Mouse (Mus musculus): ENCODE results near the gene Znrf1. TPM values are rescaled to one million over a fixed set of nuclear protein-coding genes. Genes with fewer than 3 reads are reported as not detected.
"Not testable (repeated sequence)": the region's sequence is repeated elsewhere in the genome, so short reads cannot be mapped to it uniquely, and the experiment has no call there.

Gene Znrf1
- polyA plus RNA-seq, 1 experiment from 2014 or later = 33.8 TPM

DNA sequence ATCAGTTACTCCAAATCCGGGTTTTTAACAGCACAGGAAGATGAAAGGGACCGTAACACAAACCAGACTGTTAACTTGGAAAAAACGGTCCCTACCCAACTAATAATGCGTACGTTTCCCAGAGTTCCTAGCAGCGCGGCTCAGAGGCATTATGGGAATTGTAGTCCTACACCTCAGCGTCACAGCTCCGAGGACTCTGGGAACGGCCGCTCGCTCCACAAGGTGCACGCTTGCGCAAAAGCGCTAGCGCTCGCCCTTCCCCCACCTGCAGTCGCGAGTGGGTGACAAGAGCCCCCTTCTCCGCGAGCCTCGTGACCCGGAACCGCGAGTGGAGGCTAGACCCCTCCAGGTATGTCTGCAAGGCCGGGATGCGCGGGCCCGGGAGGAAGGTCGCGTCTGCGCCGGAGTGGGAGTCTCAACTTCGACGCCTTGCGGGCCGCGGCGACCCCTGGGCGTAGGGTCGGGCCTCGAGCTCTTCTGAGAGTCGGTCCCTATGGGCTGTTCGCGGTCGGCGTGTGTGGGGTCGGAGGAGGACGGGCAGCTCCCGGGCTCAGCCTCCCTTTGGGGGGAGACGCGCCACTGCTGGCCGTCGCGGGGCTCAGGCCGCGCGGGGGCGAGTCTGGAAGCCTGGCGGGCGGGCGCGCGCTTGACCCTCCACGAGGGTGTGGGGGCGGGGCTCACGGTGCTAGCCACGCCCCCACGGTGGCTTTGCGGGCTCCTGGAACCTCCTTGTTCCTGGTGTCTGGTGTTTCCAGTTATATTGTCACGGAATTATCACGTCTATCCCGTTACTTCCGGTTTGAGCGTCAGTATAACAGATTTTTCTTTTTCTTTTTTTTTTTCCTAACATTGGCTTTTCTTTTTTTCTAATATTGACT lies 107.6 kb downstream of the Znrf1 start, which contains the start of gene Zfp1:
Gene Zfp1 (plus strand): TSS at position 138 of the 878 bp plus-strand sequence.
- Histone ChIP-seq H3K4me1 (ENCODE audit: control insufficient read depth in 2 of 2, insufficient read depth in 2 of 2, low read length in 2 of 2) (peaks cover 5 to 12% of the 10 kb centered on the region in 2 experiments; a peak in 3 of 4 replicates), H3K9ac (ENCODE audit: low read length) (peak within 1 kb of the TSS; percentile 90), H3K4me3 (ENCODE audit: control insufficient read depth in 1 of 2, insufficient read depth in 1 of 2, low read depth in 1 of 2, low read length in 2 of 2) (peak within 1 kb of the TSS; percentile 69 to 92), H3K36me3 (ENCODE audit: control insufficient read depth, insufficient read depth, low read length) (no peaks in the 10 kb centered on the region), H3K27me3 (ENCODE audit: control insufficient read depth, insufficient read depth, low read length) (no peaks in the 10 kb centered on the region), H3K27ac (replicated peaks in 1 of 2; ENCODE audit: control insufficient read depth in 1 of 2, insufficient read depth in 1 of 2, low read depth in 2 of 2, low read length in 2 of 2) (peak within 1 kb of the TSS; percentile 93 to 94), H3K4me2 (ENCODE audit: low read length) (peak within 1 kb of the TSS; percentile 73), H3K9me3 (ENCODE audit: control insufficient read depth, low read length) (no peaks in the 10 kb centered on the region)
- ATAC-seq (ENCODE audit: insufficient number of reproducible peaks, insufficient read depth, low FRiP score, low read depth) = peak; percentile 97
- WGBS = under 1% methylated on average over 75 of the region's 75 CpGs

DNA sequence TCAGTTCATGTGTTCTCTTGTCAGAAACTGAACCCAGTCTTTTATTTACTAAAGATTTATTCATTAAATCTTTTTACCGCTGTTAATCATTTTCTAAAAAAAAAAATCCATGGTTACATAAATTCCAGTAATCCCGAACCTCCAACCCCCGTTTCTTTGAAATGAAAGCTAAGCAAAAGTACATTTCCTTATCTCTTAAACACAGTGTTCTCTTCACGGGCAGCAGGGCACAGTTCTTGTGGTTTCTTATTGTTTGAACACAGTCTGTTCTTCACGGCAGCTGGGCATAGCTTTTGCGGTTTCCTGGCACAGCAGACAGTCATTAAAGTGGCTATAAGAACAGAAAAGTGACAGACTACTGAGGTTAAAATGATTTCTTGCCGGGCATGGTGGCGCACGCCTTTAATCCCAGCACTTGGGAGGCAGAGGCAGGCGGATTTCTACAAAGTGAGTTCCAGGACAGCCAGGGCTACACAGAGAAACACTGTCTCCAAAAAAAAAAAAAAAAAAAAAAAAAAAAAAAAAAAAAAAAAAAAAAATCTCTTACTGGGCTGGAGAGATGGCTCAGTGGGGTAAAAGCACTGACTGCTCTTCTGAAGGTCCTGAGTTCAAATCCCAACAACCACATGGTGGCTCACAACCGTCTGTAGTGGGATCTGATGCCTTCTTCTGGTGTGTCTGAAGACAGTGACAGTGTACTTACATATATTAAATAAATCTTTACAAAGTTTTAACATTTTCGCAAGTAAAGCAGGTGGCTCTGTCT lies 108.6 kb downstream of the Znrf1 start:
- not testable (repeated sequence) for H3K36me3 ChIP-seq (ENCODE audit: control insufficient read depth, insufficient read depth, low read length); H3K27me3 ChIP-seq (ENCODE audit: control insufficient read depth, insufficient read depth, low read length); H3K9me3 ChIP-seq (ENCODE audit: control insufficient read depth, low read length); ATAC-seq (ENCODE audit: insufficient number of reproducible peaks, insufficient read depth, low FRiP score, low read depth)
- Histone ChIP-seq H3K27ac (replicated peaks in 1 of 2; ENCODE audit: control insufficient read depth in 1 of 2, insufficient read depth in 1 of 2, low read depth in 2 of 2, low read length in 2 of 2) (peak overlapping the region; percentile 54 to 93), H3K4me2 (ENCODE audit: low read length) (peak overlapping the region; percentile 73), H3K4me3 (ENCODE audit: control insufficient read depth in 1 of 2, insufficient read depth in 1 of 2, low read depth in 1 of 2, low read length in 2 of 2) (peak overlapping the region; percentile 69 to 92), H3K4me1 (ENCODE audit: control insufficient read depth in 2 of 2, insufficient read depth in 2 of 2, low read length in 2 of 2) (peaks cover 5 to 13% of the 10 kb centered on the region in 2 experiments; a peak in 3 of 4 replicates), H3K9ac (ENCODE audit: low read length) (peak overlapping the region; percentile 90)
- 60% methylated on average over 12 of the region's 12 CpGs for WGBS

DNA sequence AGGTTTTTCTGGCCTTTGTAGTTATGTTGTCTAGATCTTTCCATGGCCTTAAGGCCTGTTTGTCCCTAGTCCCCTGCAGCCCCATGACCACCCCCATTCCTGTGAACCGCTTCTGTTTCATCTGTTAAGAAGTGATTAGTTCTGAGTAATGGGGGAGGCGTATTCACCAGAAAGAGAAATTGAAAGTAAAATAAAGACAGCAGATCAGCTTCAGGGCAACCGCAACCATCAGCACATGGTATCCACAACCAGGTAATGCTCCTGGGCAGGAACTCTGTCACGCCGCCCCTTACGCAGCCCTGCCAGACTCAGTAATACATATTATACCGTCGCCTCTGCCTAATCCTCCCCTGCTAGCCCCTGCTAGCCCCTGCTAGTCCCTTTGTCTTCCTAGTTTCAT lies 109.8 kb downstream of the Znrf1 start:
- H3K4me1 ChIP-seq (ENCODE audit: control insufficient read depth in 2 of 2, insufficient read depth in 2 of 2, low read length in 2 of 2) = peaks cover 5 to 13% of the 10 kb centered on the region in 2 experiments; a peak in 3 of 4 replicates
- H3K36me3 ChIP-seq (ENCODE audit: control insufficient read depth, insufficient read depth, low read length) = no peaks in the 10 kb centered on the region
- ATAC-seq (ENCODE audit: insufficient number of reproducible peaks, insufficient read depth, low FRiP score, low read depth) = no peak
- 94% methylated on average over 8 of the region's 8 CpGs for WGBS
- H3K9me3 ChIP-seq (ENCODE audit: control insufficient read depth, low read length) = no peaks in the 10 kb centered on the region
- no peak overlapping the region for H3K27ac ChIP-seq (replicated peaks in 1 of 2; ENCODE audit: control insufficient read depth in 1 of 2, insufficient read depth in 1 of 2, low read depth in 2 of 2, low read length in 2 of 2)
- H3K27me3 ChIP-seq (ENCODE audit: control insufficient read depth, insufficient read depth, low read length) = no peaks in the 10 kb centered on the region
- H3K9ac ChIP-seq (ENCODE audit: low read length) = no peak overlapping the region
- no peak overlapping the region for H3K4me3 ChIP-seq (ENCODE audit: control insufficient read depth in 1 of 2, insufficient read depth in 1 of 2, low read depth in 1 of 2, low read length in 2 of 2)
- no peak overlapping the region for H3K4me2 ChIP-seq (ENCODE audit: low read length)

DNA sequence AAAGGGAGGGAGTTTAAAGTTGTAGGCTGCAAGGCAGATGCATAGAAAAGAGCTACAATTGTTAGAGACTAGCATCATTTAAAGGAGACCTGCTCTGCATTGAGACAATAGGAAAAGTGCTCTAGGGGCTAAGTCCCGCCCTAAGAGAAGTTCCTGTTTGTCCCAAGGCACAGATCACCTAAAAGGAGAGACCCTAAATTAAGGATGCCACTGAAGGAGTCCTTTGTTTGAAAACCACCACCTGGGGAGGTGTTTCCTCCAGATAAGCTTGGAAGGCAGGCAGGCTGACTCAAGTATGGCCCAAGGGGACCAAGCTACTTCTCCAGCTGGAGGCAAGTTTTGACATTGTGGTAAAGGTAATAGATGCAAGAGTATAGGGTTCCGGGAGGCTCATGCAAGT lies 112.9 kb downstream of the Znrf1 start:
- no peak overlapping the region for H3K27ac ChIP-seq (replicated peaks in 1 of 2; ENCODE audit: control insufficient read depth in 1 of 2, insufficient read depth in 1 of 2, low read depth in 2 of 2, low read length in 2 of 2)
- H3K27me3 ChIP-seq (ENCODE audit: control insufficient read depth, insufficient read depth, low read length) = no peaks in the 10 kb centered on the region
- no peak overlapping the region for H3K4me3 ChIP-seq (ENCODE audit: control insufficient read depth in 1 of 2, insufficient read depth in 1 of 2, low read depth in 1 of 2, low read length in 2 of 2)
- ATAC-seq (ENCODE audit: insufficient number of reproducible peaks, insufficient read depth, low FRiP score, low read depth) = no peak
- H3K4me1 ChIP-seq (ENCODE audit: control insufficient read depth in 2 of 2, insufficient read depth in 2 of 2, low read length in 2 of 2) = peaks cover 0 to 8% of the 10 kb centered on the region in 2 experiments; a peak in 1 of 4 replicates
- H3K9me3 ChIP-seq (ENCODE audit: control insufficient read depth, low read length) = no peaks in the 10 kb centered on the region
- H3K4me2 ChIP-seq (ENCODE audit: low read length) = no peak overlapping the region
- H3K9ac ChIP-seq (ENCODE audit: low read length) = no peak overlapping the region
- WGBS = 71% methylated on average over 2 of the region's 2 CpGs
- H3K36me3 ChIP-seq (ENCODE audit: control insufficient read depth, insufficient read depth, low read length) = no peaks in the 10 kb centered on the region

DNA sequence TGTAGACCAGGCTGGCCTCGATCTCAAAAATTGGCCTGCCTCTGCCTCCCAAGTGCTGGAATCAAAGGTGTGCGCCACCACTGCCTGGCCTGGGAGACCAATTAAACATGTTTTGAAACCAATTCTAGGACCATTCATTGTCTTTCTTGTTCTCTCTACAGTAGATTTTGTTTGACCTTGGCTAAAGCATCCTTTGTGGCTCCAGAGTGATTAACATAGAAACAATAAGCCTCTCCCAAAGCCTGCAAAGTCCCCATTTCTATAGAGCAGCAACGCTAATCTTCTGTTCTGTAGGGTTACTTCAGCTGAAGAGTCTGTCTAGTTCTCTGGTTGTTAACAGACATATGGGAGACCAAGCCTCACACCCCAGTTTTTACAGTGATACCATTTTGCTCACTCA lies 114.8 kb downstream of the Znrf1 start:
- Histone ChIP-seq H3K4me1 (ENCODE audit: control insufficient read depth in 2 of 2, insufficient read depth in 2 of 2, low read length in 2 of 2) (0 out of 4 replicates have a peak, but pooled peaks cover 0 to 4% of the 10 kb centered on the region in 2 experiments), H3K36me3 (ENCODE audit: control insufficient read depth, insufficient read depth, low read length) (no peaks in the 10 kb centered on the region), H3K9me3 (ENCODE audit: control insufficient read depth, low read length) (no peaks in the 10 kb centered on the region), H3K9ac (ENCODE audit: low read length) (no peak overlapping the region), H3K4me2 (ENCODE audit: low read length) (no peak overlapping the region), H3K27ac (replicated peaks in 1 of 2; ENCODE audit: control insufficient read depth in 1 of 2, insufficient read depth in 1 of 2, low read depth in 2 of 2, low read length in 2 of 2) (no peak overlapping the region), H3K4me3 (ENCODE audit: control insufficient read depth in 1 of 2, insufficient read depth in 1 of 2, low read depth in 1 of 2, low read length in 2 of 2) (no peak overlapping the region), H3K27me3 (ENCODE audit: control insufficient read depth, insufficient read depth, low read length) (no peaks in the 10 kb centered on the region)
- WGBS = 94% methylated on average over 3 of the region's 3 CpGs
- ATAC-seq (ENCODE audit: insufficient number of reproducible peaks, insufficient read depth, low FRiP score, low read depth) = no peak

DNA sequence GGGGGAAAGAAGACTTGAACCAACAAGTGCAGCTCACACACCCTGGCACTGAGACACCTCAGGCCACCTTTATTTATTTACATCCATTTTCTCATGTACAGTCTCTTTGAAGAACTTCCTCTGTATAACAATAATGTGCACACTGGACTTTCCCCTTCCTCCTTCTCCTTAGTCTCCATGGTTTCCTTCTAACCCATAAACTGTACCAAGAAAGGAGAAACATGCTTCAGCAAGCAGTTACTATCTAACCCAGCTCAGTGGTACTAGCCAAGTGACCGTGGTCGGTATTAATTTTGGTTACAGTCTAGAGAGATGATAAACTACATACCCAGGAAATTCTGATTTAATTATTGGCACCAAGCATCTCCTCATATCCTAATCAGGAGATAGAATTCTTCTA lies 117.6 kb downstream of the Znrf1 start:
- ATAC-seq (ENCODE audit: insufficient number of reproducible peaks, insufficient read depth, low FRiP score, low read depth) = no peak
- Histone ChIP-seq H3K4me2 (ENCODE audit: low read length) (no peak overlapping the region), H3K36me3 (ENCODE audit: control insufficient read depth, insufficient read depth, low read length) (no peaks in the 10 kb centered on the region), H3K27me3 (ENCODE audit: control insufficient read depth, insufficient read depth, low read length) (no peaks in the 10 kb centered on the region), H3K4me1 (ENCODE audit: control insufficient read depth in 2 of 2, insufficient read depth in 2 of 2, low read length in 2 of 2) (peaks cover 2 to 5% of the 10 kb centered on the region in 2 experiments; a peak in 3 of 4 replicates), H3K27ac (replicated peaks in 1 of 2; ENCODE audit: control insufficient read depth in 1 of 2, insufficient read depth in 1 of 2, low read depth in 2 of 2, low read length in 2 of 2) (no peak overlapping the region), H3K4me3 (ENCODE audit: control insufficient read depth in 1 of 2, insufficient read depth in 1 of 2, low read depth in 1 of 2, low read length in 2 of 2) (no peak overlapping the region), H3K9me3 (ENCODE audit: control insufficient read depth, low read length) (no peaks in the 10 kb centered on the region), H3K9ac (ENCODE audit: low read length) (no peak overlapping the region)
- 86% methylated on average over 2 of the region's 2 CpGs for WGBS

DNA sequence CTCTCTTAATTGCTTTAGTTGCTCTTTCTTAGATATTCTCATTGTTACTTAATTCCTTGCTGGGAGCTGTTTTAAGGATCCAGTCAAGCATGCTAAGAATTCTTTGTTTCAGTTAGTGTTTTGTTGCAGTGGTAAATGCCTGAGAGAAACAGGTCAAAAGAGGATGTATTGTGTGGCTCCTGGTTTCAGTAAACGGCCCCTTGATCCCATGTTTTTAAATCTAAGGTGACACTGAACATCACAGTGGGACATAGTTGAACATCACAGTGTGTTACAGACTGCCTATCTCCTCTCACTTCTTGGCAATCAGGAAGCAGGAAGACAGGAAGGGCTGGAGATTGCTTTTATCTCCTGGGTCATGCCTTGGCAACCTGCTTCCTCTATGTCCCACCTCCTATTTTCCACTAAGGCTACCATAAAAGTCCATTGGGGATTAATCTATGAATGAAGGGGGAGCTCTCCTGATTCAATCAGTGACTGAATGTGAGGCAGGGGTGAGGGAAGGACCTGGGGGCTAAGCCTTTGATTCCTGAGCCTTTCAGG lies 121.5 kb downstream of the Znrf1 start:
- H3K4me2 ChIP-seq (ENCODE audit: low read length) = no peak overlapping the region
- no peak overlapping the region for H3K4me3 ChIP-seq (ENCODE audit: control insufficient read depth in 1 of 2, insufficient read depth in 1 of 2, low read depth in 1 of 2, low read length in 2 of 2)
- H3K9me3 ChIP-seq (ENCODE audit: control insufficient read depth, low read length) = no peaks in the 10 kb centered on the region
- WGBS = 42% methylated on average over 1 of the region's 1 CpGs
- peak overlapping the region in 1 of 2 experiments; percentile 34; a peak in 2 of 4 replicates for H3K27ac ChIP-seq (replicated peaks in 1 of 2; ENCODE audit: control insufficient read depth in 1 of 2, insufficient read depth in 1 of 2, low read depth in 2 of 2, low read length in 2 of 2)
- H3K36me3 ChIP-seq (ENCODE audit: control insufficient read depth, insufficient read depth, low read length) = peaks cover 21% of the 10 kb centered on the region
- H3K27me3 ChIP-seq (ENCODE audit: control insufficient read depth, insufficient read depth, low read length) = no peaks in the 10 kb centered on the region
- H3K9ac ChIP-seq (ENCODE audit: low read length) = no peak overlapping the region
- peaks cover 2 to 9% of the 10 kb centered on the region in 2 experiments; a peak in 3 of 4 replicates for H3K4me1 ChIP-seq (ENCODE audit: control insufficient read depth in 2 of 2, insufficient read depth in 2 of 2, low read length in 2 of 2)
- ATAC-seq (ENCODE audit: insufficient number of reproducible peaks, insufficient read depth, low FRiP score, low read depth) = no peak
